Mouse (Mus musculus) megakaryocyte-erythroid progenitor cell, adult 5-6 weeks (primary cell): Measurements from ENCODE around the gene Il33. TPM values are rescaled to one million over a fixed set of nuclear protein-coding genes. Genes with fewer than 3 reads are reported as not detected.
"Not testable (repeated sequence)": the region's sequence is repeated elsewhere in the genome, so short reads cannot be mapped to it uniquely, and the experiment has no call there.

Experiments used
- ATAC-seq: replicated peaks from 2 replicates; pipeline ENCODE4 v1.8.0; 2016; ENCODE audit warnings: mild to moderate bottlenecking, inconsistent platforms; ENCODE audit not compliant: severe bottlenecking, poor library complexity, low FRiP score, low TSS enrichment
- total RNA-seq, 2 experiments: library from RNA; stranded (forward) in 1 of 2; stranded (reverse) in 1 of 2; fragments of 200-1000, 215-1000 nt in 1 of 2; fragments of >200 nt in 1 of 2; fragmentation: Nextera tagmentation in 1 of 2; gene quantifications; 2 replicates each; pipeline ENCODE4 v1.2.3; 2014 to 2017

The Il33 gene
- total RNA-seq, 2 experiments from 2014 or later, result not detected

- ATAC-seq, result no peak
Observed at GRCm38 (mm10) chr19:29926101-29926755, 1.3 kb downstream of the Il33 start.

DNA sequence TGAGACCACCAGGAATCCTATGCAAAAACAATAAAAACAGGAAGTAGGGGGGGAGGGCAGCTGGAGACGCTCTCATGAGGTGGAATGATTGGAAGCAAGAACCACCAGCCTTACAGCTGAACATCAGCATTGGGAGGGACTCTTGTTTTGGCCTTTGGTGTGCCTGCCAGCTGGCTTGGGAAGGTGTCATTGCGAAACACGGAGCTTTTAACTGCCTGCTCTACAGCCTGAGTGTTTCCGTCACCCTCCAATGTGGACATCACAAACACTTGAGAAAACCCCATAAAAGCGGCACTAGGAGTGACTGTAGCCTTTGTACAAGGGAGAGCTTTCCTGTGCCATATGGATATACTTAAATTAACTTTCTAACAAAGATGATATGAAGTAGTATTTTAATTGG lies 5.4 kb downstream of the Il33 start:
- ATAC-seq, result no peak

DNA sequence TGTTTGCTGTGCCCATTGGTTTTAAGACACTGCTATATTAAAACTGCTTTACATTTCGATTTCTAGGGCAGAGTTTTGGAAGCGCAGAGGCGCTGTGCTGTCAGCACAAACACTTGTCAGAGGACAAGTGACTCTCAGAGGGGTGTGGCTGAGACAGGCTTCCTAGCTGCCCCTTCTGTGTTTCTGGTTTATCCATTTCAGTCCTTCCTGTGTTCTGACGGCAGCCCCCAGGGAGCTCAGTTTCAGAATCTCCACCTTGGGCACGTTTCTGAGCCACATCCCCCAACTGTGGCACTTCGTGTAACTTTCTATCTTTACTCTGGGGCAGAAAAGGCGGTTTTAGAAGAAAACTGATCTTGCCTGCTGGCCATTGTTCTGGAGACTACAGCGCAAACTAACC lies 12.5 kb downstream of the Il33 start:
- ATAC-seq, result no peak

GRCm38 (mm10) chr19:29940239-29940638 lies 15.3 kb downstream of the Il33 start:
- no peak for ATAC-seq

- ATAC-seq, result no peak
Observed at GRCm38 (mm10) chr19:29941208-29941607, 16.3 kb downstream of the Il33 start.

GRCm38 (mm10) chr19:29942358-29942757 lies 17.4 kb downstream of the Il33 start:
- no peak for ATAC-seq

DNA sequence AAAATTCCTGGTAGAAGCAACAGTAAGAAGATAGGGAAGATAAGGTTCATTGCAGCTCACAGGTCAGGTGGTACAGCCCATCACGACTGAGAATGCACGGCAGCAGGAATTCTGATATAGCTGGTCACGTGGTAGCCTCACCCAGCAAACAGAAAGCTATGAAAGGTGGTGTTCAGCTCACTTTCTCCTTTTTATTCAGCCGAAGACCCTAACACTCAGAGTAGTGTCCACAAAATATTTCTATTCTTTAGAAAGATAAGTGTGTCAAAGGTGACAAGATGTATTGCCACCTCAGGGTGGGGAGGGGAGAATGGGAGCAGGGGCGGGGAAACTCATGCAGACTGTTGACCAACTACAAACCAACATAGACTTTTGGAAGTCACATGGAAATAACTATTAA lies 19.5 kb downstream of the Il33 start:
- no peak for ATAC-seq

- not testable (repeated sequence) for ATAC-seq
Observed at GRCm38 (mm10) chr19:29944935-29945334, 20.0 kb downstream of the Il33 start.

GRCm38 (mm10) chr19:29945557-29946422 lies 20.9 kb downstream of the Il33 start:
- no peak for ATAC-seq

GRCm38 (mm10) chr19:29946423-29946716 lies 21.5 kb downstream of the Il33 start:
- ATAC-seq, result no peak

DNA sequence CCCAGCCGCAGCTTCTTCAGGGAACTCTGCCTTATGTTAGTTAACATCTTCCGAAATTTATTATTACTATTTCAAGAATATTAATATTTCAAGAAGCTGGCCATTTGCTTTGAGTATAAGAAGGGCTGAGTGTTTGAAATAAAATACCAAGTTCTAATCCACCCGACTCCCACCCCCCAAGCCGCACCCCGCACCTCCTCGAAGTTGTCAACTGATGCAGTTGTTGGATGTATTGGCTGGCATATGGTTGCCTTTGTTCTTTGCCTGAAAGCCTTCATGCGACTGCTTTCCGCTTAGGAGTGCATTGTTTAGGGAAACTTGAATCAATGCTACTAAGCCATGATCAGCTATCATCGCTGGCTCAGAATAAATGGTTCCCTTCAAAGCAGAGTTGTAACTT lies 22.1 kb downstream of the Il33 start:
- ATAC-seq, result no peak

GRCm38 (mm10) chr19:29947891-29948801 lies 23.2 kb downstream of the Il33 start:
- peak; percentile 87 for ATAC-seq

DNA sequence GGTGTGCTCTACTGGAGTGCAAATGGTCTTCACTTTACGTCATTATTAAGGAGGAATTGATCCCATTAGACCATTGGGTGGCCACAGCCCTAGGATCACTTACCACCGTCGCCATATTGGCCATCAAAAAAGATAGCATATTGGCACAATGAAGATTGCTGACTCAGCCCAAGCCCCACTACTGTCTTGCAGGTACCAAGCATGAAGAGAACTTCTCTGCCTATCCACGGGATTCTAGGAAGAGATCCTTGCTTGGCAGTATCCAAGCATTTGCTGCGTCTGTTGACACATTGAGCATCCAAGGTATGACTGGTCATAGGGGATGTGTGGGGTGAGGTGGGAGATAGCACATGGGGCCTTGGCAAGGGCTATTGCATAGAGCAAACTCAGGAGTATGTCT lies 27.6 kb downstream of the Il33 start:
- ATAC-seq, result no peak

DNA sequence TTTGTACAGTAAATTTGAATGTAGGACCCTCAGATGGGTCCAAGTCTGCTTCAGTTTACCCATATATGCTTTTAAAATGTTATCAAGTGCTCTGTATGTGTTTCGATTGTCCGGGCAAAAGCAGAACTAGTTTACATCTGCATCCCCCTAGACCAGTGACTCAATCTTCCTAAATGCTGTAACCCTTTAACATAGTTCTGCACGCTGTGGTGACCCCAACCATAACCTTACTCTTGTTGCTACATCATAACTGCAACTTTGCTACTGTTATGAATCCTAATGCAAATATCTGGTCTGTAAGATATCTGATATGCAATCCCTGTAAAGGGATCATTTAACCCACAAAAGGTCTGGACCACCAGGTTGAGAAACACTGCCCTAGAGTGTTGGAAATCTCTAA lies 28.9 kb downstream of the Il33 start:
- no peak for ATAC-seq

- no peak; the same call in 1 of the 2 replicates for ATAC-seq
Observed at GRCm38 (mm10) chr19:29955454-29955853, 30.5 kb downstream of the Il33 start.

DNA sequence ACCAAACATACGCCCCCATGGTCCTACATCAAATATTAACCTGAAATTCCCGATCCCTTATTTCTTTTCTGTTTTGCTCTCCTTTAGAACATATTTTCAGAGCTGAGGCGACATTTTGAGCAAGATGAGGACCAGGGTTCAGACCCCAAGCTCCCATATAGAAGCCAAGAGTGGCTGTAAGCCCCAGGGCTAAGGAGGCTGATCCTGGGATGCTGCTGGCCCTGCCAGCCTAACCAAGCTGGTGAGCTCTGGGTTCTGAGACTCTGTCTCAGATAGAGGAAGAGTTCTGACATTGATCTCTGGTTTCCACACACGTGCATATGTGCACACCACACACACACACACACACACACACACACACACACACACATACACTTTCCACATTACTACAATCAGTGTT lies 36.0 kb downstream of the Il33 start:
- no peak for ATAC-seq

GRCm38 (mm10) chr19:29961842-29962241 lies 36.9 kb downstream of the Il33 start:
- no peak for ATAC-seq

DNA sequence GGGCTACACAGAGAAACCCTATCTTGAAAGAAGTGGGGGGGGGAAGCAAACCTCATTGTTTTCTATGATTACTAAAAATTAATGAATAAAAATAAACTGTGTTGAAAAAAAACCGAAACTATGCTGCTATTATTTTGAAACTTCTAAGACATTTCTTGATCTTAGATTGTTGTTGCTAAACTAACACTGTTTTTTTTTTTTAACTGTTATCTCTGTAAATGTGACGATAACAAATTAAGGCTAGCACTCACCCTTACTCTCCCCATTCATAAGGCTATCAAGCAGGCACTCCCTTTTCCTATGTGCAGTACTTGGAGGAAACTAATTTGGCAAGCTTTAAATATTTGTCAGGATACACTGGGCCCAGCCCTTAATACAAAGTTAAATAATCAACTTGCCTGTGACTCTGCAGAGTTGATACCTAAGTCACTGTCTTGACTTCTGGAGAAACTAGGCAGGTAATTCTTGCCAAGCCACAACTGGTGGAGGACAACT lies 38.7 kb downstream of the Il33 start:
- ATAC-seq, result no peak

DNA sequence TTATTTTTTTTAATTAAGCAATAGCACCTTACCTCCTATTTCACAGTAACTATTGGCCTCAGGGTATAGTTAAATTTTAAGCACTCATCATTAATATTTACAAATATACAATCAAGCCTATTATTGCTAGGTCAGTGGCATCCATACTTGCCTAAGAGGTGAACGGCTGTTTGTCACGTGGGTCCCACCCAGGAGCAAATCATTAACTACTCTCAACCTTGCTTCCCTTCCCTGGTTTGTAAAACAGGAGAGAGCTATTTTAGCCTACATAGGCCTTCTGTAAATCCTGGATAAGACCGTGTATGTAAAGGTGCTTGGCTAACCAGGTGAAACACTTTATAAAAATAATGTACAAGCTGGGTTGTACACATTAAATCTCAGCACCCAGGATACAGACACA lies 43.0 kb downstream of the Il33 start:
- ATAC-seq, result no peak

- no peak for ATAC-seq
Observed at GRCm38 (mm10) chr19:29973396-29973795, 48.5 kb downstream of the Il33 start.
